Mouse (Mus musculus) gastrocnemius, adult 18-20 months (tissue): ENCODE results near the gene Gpr146. TPM values are rescaled to one million over a fixed set of nuclear protein-coding genes. Genes with fewer than 3 reads are reported as not detected.

Experiments
- microRNA-seq: library from miRNA; unstranded; fragments of <30 nt; microRNA quantifications from one replicate; pipeline ENCODE4 v1.2.0, GENCODE M21; 2021
- total RNA-seq, 2 experiments: library from RNA; stranded (reverse); gene quantifications; 2 replicates each; pipeline ENCODE4 v1.2.3; 2021

Gene Gpr146
- total RNA-seq, 2 experiments from 2014 or later: 21.8 to 28.9 TPM

Small RNAs within 50 kb of the gene (microRNA-seq; reads per million reads assigned to microRNA genes)
- gene Mir339: 345 reads per million, percentile 71 among the genes with 10 or more reads in this experiment

Other genes with a start within 250 kb of the Gpr146 start
- gene Prkar1b, start 227.7 kb upstream of the Gpr146 start, total RNA-seq: 1 to 10 TPM in 1 of 2 experiments, under 1 TPM in 1; 0.78 to 1.3 TPM
- 10 to 100 TPM; 16.3 to 18.5 TPM for gene Dnaaf5, start 227.5 kb upstream of the Gpr146 start, total RNA-seq
- 10 to 100 TPM; 36.8 to 37.0 TPM for gene Sun1, start 177.1 kb upstream of the Gpr146 start, total RNA-seq
- 10 to 100 TPM; 28.6 to 31.9 TPM for gene Get4, start 125.4 kb upstream of the Gpr146 start, total RNA-seq
- gene Adap1, start 52.1 kb upstream of the Gpr146 start, total RNA-seq: 1 to 10 TPM in 1 of 2 experiments, under 1 TPM in 1; 0.66 to 1.4 TPM
- gene Cox19, start 26.3 kb upstream of the Gpr146 start, total RNA-seq: 10 to 100 TPM; 55.0 to 68.4 TPM
- gene Cyp2w1, start 25.1 kb upstream of the Gpr146 start, total RNA-seq: not detected
- under 1 TPM; 0.12 to 0.21 TPM for gene C130050O18Rik, start 27.6 kb downstream of the Gpr146 start, total RNA-seq
- under 1 TPM; 0.59 to 0.82 TPM for gene Gper1, start 45.5 kb downstream of the Gpr146 start, total RNA-seq
- gene 3110082I17Rik, start 82.8 kb downstream of the Gpr146 start, total RNA-seq: 10 to 100 TPM in 1 of 2 experiments, 1 to 10 TPM in 1; 9.6 to 10.4 TPM
- gene Zfand2a, start 106.9 kb downstream of the Gpr146 start, total RNA-seq: 10 to 100 TPM in 1 of 2 experiments, 1 to 10 TPM in 1; 7.6 to 12.0 TPM
- not detected for gene Uncx, start 165.8 kb downstream of the Gpr146 start, total RNA-seq